Mouse (Mus musculus): ENCODE data around the gene Tert. TPM values are rescaled to one million over a fixed set of nuclear protein-coding genes. Genes with fewer than 3 reads are reported as not detected.

Gene Tert
- polyA plus RNA-seq (2015; fragmentation: Nextera tagmentation; extraction: Ambion mirVana), result 5.3 and 8.1 TPM in 2 replicates

GRCm38 (mm10) chr13:73626745-73627549, at the start of gene Tert:
Gene Tert, plus strand, starts transcription at chr13:73626911.
- H3K4me1 ChIP-seq (replicated peaks), result peaks cover 44% of the 10 kb centered on the region
- no peaks in the 10 kb centered on the region for H3K27me3 ChIP-seq
- WGBS, result 12% methylated on average over 47 of the region's 47 CpGs
- ATAC-seq (ENCODE audit: low FRiP score), result peak; percentile 90
- H3K27ac ChIP-seq, result peak within 1 kb of the TSS; percentile 14; the same call in 1 of the 2 replicates
- peaks cover 10% of the 10 kb centered on the region for H3K36me3 ChIP-seq
- no peaks in the 10 kb centered on the region for H3K9me3 ChIP-seq
- H3K4me2 ChIP-seq, result peak within 1 kb of the TSS; percentile 91
- peak within 1 kb of the TSS; percentile 81 for H3K9ac ChIP-seq
- peak within 1 kb of the TSS; percentile 53 for H3K4me3 ChIP-seq

DNA sequence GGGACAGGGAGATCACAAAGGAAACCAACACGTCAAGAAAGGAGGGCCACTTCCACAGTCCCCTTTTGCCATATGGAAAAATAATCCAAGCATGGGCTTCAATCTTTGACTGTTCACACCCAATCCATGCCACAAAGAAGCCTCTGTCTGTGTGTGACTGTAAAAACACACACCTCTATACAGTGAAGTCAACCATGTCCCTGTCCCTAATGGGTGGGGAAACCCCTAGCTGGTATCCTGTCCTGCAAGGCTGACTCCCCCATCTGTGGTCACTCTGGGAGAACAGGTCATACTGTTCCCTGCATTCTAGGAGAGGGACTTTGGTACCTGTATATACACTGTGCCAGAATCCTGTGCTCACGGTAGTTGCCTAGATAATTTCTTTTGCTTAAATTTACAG, 49.4 kb upstream of the Tert start:
- H3K9me3 ChIP-seq, result no peaks in the 10 kb centered on the region
- ATAC-seq (ENCODE audit: low FRiP score), result no peak
- H3K27me3 ChIP-seq, result no peaks in the 10 kb centered on the region
- H3K4me3 ChIP-seq, result no peak overlapping the region
- no peak overlapping the region for H3K27ac ChIP-seq
- no peak overlapping the region for H3K9ac ChIP-seq
- WGBS, result 76% methylated on average over 2 of the region's 2 CpGs
- H3K4me2 ChIP-seq, result no peak overlapping the region
- H3K36me3 ChIP-seq, result no peaks in the 10 kb centered on the region
- no peaks in the 10 kb centered on the region for H3K4me1 ChIP-seq (replicated peaks)

GRCm38 (mm10) chr13:73591488-73591887, 35.2 kb upstream of the Tert start:
- 83% methylated on average over 3 of the region's 3 CpGs for WGBS
- ATAC-seq (ENCODE audit: low FRiP score), result no peak
- no peaks in the 10 kb centered on the region for H3K36me3 ChIP-seq
- H3K27ac ChIP-seq, result no peak overlapping the region
- peaks cover 29% of the 10 kb centered on the region for H3K27me3 ChIP-seq
- H3K4me3 ChIP-seq, result no peak overlapping the region
- H3K9me3 ChIP-seq, result no peaks in the 10 kb centered on the region
- no peak overlapping the region for H3K4me2 ChIP-seq
- H3K9ac ChIP-seq, result no peak overlapping the region
- H3K4me1 ChIP-seq (replicated peaks), result no peaks in the 10 kb centered on the region

DNA sequence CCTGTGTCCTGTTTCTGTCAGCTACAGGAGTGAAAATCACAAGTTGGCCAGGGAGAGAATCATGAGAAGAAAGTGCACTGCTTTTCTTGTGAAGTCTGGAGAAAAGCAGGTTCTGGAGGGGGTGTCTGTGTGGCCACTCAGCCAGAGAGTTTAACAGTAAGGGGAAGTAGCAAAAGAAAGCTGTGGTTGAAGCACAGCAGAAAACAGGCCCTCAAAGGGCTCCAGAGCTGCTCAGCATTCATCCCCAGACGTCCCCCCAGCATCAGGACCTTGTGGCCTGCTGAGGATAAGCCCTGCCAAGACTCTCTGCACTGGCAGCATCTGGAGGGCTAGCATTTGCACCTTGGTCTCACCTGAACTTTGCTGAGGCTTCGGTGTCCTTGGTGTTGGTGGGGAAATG, 34.2 kb upstream of the Tert start:
- no peak overlapping the region for H3K4me3 ChIP-seq
- ATAC-seq (ENCODE audit: low FRiP score), result no peak
- H3K4me2 ChIP-seq, result no peak overlapping the region
- no peak overlapping the region for H3K9ac ChIP-seq
- 42% methylated on average over 2 of the region's 2 CpGs for WGBS
- H3K36me3 ChIP-seq, result no peaks in the 10 kb centered on the region
- H3K4me1 ChIP-seq (replicated peaks), result no peaks in the 10 kb centered on the region
- no peaks in the 10 kb centered on the region for H3K9me3 ChIP-seq
- no peak overlapping the region for H3K27ac ChIP-seq
- H3K27me3 ChIP-seq, result peaks cover 35% of the 10 kb centered on the region

GRCm38 (mm10) chr13:73596276-73596675, 30.4 kb upstream of the Tert start:
- WGBS, result 84% methylated on average over 4 of the region's 4 CpGs
- no peaks in the 10 kb centered on the region for H3K36me3 ChIP-seq
- no peak for ATAC-seq (ENCODE audit: low FRiP score)
- no peak overlapping the region for H3K9ac ChIP-seq
- no peak overlapping the region for H3K4me2 ChIP-seq
- H3K4me1 ChIP-seq (replicated peaks), result no peaks in the 10 kb centered on the region
- no peaks in the 10 kb centered on the region for H3K9me3 ChIP-seq
- H3K27me3 ChIP-seq, result peaks cover 34% of the 10 kb centered on the region
- H3K4me3 ChIP-seq, result no peak overlapping the region
- no peak overlapping the region for H3K27ac ChIP-seq

DNA sequence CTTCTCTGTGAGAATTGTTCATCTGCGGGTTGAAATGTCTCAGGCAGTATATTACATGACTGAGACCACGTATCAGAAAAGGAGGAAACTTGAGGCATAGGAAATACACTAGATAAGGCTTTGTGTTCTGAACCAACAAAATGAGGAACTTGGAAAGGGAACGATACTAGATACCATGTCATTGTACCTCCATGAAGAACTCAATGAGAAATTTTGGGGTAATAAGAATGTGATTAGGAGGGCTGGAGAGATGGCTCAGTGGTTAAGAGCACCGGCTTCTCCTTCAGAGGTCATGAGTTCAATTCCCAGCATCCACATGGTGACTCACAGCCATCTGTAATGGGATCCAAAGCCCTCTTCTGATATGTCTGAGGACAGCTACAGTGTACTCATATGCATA, 26.5 kb upstream of the Tert start:
- H3K4me1 ChIP-seq (replicated peaks), result peaks cover 15% of the 10 kb centered on the region
- H3K9me3 ChIP-seq, result no peaks in the 10 kb centered on the region
- WGBS, result 84% methylated on average over 4 of the region's 4 CpGs

GRCm38 (mm10) chr13:73603046-73603445, 23.7 kb upstream of the Tert start:
- peaks cover 26% of the 10 kb centered on the region for H3K36me3 ChIP-seq
- H3K9ac ChIP-seq, result peak overlapping the region; percentile 93
- no peak overlapping the region for H3K27ac ChIP-seq
- peak overlapping the region; percentile 93 for H3K4me2 ChIP-seq
- H3K4me1 ChIP-seq (replicated peaks), result peaks cover 21% of the 10 kb centered on the region
- H3K9me3 ChIP-seq, result no peaks in the 10 kb centered on the region
- no peak for ATAC-seq (ENCODE audit: low FRiP score)
- H3K27me3 ChIP-seq, result no peaks in the 10 kb centered on the region; the same call in 1 of the 2 replicates
- WGBS, result 52% methylated on average over 4 of the region's 4 CpGs
- peak overlapping the region; percentile 84 for H3K4me3 ChIP-seq

More for the DNA sequence above, 26.5 kb upstream of the Tert start:
- Histone ChIP-seq H3K27me3 (peaks cover 19% of the 10 kb centered on the region), H3K4me2 (no peak overlapping the region), H3K27ac (no peak overlapping the region), H3K36me3 (no peaks in the 10 kb centered on the region), H3K9ac (no peak overlapping the region), H3K4me3 (no peak overlapping the region)
- ATAC-seq (ENCODE audit: low FRiP score), result no peak

- H3K27ac ChIP-seq, result peak within 1 kb of the TSS; percentile 87
- peak within 1 kb of the TSS; percentile 93 for H3K9ac ChIP-seq
- H3K9me3 ChIP-seq, result no peaks in the 10 kb centered on the region
- H3K36me3 ChIP-seq, result peaks cover 32% of the 10 kb centered on the region
- ATAC-seq (ENCODE audit: low FRiP score), result peak; percentile 98
- WGBS, result under 1% methylated on average over 53 of the region's 53 CpGs
- H3K27me3 ChIP-seq, result no peaks in the 10 kb centered on the region; the same call in 1 of the 2 replicates
- peak within 1 kb of the TSS; percentile 84 for H3K4me3 ChIP-seq
- H3K4me2 ChIP-seq, result peak within 1 kb of the TSS; percentile 93
- H3K4me1 ChIP-seq (replicated peaks), result peaks cover 21% of the 10 kb centered on the region
These were observed 23.1 kb upstream of the Tert start, which contains the start of gene Clptm1l for GRCm38 (mm10) chr13:73603522-73604155. Gene Clptm1l, plus strand, starts transcription at chr13:73604006.

DNA sequence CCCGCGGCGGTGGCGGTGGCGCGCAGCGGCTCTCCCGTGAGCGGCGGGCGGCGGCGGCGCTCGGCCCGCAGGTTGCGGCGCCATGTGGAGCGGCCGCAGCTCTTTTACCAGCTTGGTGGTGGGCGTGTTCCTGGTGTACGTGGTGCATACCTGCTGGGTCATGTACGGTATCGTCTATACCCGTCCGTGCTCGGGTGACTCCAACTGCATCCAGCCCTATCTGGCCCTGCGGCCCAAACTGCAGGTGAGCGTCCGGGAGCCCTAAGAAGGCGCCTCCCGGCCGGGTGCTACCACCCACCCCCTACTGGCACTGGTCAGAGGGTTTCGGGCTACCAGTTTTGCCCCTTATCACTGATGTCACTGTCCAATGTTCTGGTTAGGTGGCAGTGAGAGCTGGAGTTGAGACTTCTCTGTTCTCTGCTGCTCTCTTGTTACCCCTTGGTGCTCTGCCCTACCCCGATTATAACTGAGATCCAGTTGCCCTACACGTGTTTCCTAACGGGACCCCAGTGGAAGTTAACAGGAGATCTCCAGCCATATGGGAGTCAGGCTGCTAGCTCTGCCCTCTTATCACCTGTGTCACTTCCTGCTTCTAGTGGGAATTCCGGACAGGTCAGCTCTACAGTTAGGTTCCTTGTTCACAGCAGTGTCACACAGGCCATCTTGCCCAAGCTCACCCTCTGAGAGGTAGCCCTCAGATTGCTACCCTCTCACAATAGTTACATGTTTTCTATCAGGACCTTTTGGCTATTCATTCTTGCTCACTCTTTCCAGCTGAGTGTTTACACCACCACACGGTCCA, 22.4 kb upstream of the Tert start:
- H3K4me1 ChIP-seq (replicated peaks), result peaks cover 21% of the 10 kb centered on the region
- H3K9ac ChIP-seq, result peak overlapping the region; percentile 93
- H3K36me3 ChIP-seq, result peaks cover 39% of the 10 kb centered on the region
- no peaks in the 10 kb centered on the region for H3K9me3 ChIP-seq
- H3K27me3 ChIP-seq, result no peaks in the 10 kb centered on the region
- WGBS, result 5% methylated on average over 39 of the region's 39 CpGs
- H3K4me2 ChIP-seq, result peak overlapping the region; percentile 93
- ATAC-seq (ENCODE audit: low FRiP score), result peak; percentile 88
- peak overlapping the region; percentile 87 for H3K27ac ChIP-seq
- peak overlapping the region; percentile 84 for H3K4me3 ChIP-seq

GRCm38 (mm10) chr13:73618406-73618805, 8.3 kb upstream of the Tert start:
- Histone ChIP-seq H3K36me3 (peaks cover 94% of the 10 kb centered on the region), H3K4me2 (no peak overlapping the region), H3K27ac (no peak overlapping the region), H3K27me3 (no peaks in the 10 kb centered on the region), H3K9me3 (no peaks in the 10 kb centered on the region), H3K4me1 (replicated peaks) (no peaks in the 10 kb centered on the region), H3K9ac (no peak overlapping the region), H3K4me3 (no peak overlapping the region)
- ATAC-seq (ENCODE audit: low FRiP score), result no peak
- 96% methylated on average over 5 of the region's 5 CpGs for WGBS

GRCm38 (mm10) chr13:73620637-73621036, 6.1 kb upstream of the Tert start:
- no peak overlapping the region for H3K9ac ChIP-seq
- H3K4me1 ChIP-seq (replicated peaks), result no peaks in the 10 kb centered on the region
- H3K27ac ChIP-seq, result no peak overlapping the region
- H3K27me3 ChIP-seq, result no peaks in the 10 kb centered on the region
- ATAC-seq (ENCODE audit: low FRiP score), result no peak
- H3K9me3 ChIP-seq, result no peaks in the 10 kb centered on the region
- H3K36me3 ChIP-seq, result peaks cover 72% of the 10 kb centered on the region
- WGBS, result 66% methylated on average over 6 of the region's 6 CpGs
- H3K4me2 ChIP-seq, result no peak overlapping the region
- no peak overlapping the region for H3K4me3 ChIP-seq

GRCm38 (mm10) chr13:73626410-73626744, 334 bp upstream of the Tert start:
- H3K4me1 ChIP-seq (replicated peaks), result peaks cover 44% of the 10 kb centered on the region
- peak overlapping the region; percentile 81 for H3K9ac ChIP-seq
- H3K36me3 ChIP-seq, result peaks cover 16% of the 10 kb centered on the region
- H3K27me3 ChIP-seq, result no peaks in the 10 kb centered on the region
- peak overlapping the region; percentile 91 for H3K4me2 ChIP-seq
- no peak overlapping the region for H3K27ac ChIP-seq
- ATAC-seq (ENCODE audit: low FRiP score), result peak; percentile 53
- peak overlapping the region; percentile 53 for H3K4me3 ChIP-seq
- H3K9me3 ChIP-seq, result no peaks in the 10 kb centered on the region
- 42% methylated on average over 6 of the region's 6 CpGs for WGBS
